Mouse (Mus musculus) regulatory T cell (primary cell): Measurements from ENCODE around the gene Greb1.

Experiments used
- in situ Hi-C: fragments of 300-600 bp; cut with MboI, MseI; formaldehyde crosslinking; loops from one replicate; pipeline ENCODE4 v1.15.1; 2025; ENCODE audit warnings: high pct_unique_total_duplicates

The Greb1 gene

DNA sequence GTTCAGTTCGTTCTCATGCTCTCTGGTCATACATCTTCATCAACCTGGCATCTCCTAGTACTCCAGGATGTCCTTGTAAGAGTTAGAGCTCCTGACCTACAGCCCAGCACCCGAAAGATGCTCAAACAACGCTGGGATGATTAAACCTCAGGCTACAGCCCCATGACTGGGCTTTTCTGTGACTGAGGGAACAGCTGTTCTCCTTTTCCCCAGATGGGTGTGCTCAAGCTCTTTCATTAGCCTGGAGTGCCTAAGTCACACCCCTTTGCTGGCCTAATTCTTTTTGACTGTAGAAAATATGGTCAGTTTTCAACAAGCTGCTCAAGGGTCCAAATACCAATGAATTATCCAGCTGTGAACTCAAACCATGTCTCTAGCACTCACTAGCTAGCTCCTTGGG is 7.4 kb upstream of the Greb1 start:
- in situ Hi-C loops, result loop anchor here (5.0 to 10.0 kb wide), 2 partner anchors 204 to 223 kb away; partner anchors contain the start of gene 2410004P03Rik

DNA sequence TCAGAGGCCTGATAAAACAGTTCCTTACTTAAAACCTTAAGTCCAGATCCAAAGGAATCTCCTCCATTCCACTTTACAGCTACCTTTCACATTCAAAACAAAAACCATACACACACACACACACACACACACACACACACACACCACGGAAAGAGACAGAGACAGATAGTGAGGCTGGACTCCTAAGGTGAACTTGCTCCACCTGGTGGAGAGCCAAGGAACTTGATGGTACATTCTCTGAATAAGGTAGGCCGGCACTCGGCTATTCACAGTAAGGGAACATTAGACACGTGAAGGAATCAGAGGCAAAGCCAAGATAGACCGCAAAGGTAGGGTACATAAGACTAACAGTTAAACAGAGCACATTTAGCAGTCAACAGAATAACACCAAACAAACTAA is 4.8 kb upstream of the Greb1 start:
- in situ Hi-C loops, result loop anchor here (5.0 to 10.0 kb wide), 2 partner anchors 207 to 221 kb away; partner anchors contain the start of gene 2410004P03Rik

DNA sequence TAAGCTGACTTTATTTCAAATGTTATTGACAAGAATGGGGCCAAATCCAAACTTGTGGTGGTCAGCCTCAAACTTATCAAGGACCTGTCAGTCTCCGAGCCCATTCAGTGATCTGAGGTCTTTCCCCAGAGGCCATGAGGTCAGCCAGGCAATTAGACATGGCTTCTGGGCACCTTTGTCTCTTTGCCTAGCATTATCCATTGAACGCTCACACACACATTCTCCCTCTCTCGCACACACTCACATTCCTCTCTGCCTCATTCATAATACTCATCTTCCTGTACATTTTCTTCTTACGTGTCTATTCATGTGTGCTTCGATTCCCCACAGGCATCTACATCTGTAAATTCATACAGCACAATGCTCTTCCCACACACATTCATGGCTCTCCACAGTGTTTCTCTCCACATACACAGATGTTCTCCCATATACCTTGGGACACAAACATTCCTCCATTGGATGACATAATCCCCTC is 3.3 kb upstream of the Greb1 start:
- in situ Hi-C loops, result loop anchor here (5.0 to 10.0 kb wide), 2 partner anchors 87 to 219 kb away; no protein-coding TSS in a partner anchor

DNA sequence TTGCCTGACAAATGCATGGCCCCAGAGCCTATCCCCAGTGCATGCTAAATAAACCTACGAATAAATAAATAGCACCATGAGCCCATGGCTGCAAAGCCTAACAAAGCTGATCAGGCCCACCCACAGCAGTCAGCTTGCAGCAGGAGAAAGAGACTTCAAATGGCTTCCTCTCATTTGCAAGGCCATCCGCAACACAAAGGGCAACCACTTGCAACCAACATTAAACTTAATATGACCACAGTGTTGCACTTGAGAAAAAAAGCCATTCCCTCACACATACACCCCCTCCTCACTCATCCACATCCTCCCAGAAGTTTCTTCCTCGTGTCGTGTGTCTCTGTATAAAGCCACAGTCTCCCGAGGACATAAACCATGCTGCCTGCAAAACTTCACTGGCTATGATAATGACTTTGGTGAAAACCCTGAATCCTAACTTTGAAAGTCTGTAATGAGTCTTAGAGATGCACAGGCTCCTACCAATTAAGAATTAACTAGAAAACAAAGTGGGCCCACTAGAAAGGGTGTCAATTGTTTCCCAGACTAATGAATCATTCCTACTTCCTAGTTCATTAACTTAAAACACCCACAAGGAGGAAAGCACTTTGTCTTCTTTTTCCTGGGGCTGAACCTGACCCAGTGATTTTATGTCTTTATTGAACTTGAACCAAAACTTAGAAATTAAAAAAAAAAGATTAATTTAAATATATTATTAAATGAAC is 2.7 kb upstream of the Greb1 start:
- in situ Hi-C loops, result loop anchor here (5.0 to 10.0 kb wide), 2 partner anchors 86 to 219 kb away; no protein-coding TSS in a partner anchor

DNA sequence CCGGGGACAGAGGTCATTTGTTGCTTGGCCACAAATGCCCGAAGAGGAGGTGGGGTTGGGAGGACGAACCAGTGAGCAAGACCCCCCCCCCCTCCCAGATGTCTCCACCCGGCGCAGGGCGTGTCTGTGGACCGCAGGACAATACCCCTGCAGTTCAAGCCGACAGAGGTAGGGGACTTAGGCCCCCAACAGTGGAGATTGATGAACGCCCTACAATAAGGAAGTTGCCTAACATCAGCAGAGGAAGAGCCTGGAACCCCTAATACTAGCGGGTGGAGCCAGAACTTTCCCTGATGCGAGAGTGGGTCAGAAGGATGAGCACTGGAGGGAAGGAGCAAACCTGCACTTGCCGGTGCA is 251 bp upstream of the Greb1 start:
- in situ Hi-C loops, result loop anchor here (5.0 to 10.0 kb wide), 2 partner anchors 84 to 216 kb away; no protein-coding TSS in a partner anchor

DNA sequence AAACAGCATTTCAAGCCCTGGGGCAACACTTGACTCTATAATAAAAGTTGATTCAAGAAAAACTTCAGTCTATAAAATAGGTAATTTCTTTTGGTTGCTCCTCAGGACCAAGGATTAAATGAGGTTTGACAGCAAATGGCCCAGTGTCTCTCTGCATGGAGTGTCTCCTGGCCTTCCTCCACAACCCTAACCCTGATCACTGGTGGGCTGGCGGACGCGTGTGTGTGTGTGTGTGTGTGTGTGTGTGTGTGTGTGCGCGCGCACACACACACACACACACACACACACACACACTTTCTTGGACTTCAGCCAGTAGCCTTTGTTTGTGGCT is 793 bp downstream of the Greb1 start:
- in situ Hi-C loops, result loop anchor here (5.0 to 10.0 kb wide), 2 partner anchors 83 to 215 kb away; no protein-coding TSS in a partner anchor

DNA sequence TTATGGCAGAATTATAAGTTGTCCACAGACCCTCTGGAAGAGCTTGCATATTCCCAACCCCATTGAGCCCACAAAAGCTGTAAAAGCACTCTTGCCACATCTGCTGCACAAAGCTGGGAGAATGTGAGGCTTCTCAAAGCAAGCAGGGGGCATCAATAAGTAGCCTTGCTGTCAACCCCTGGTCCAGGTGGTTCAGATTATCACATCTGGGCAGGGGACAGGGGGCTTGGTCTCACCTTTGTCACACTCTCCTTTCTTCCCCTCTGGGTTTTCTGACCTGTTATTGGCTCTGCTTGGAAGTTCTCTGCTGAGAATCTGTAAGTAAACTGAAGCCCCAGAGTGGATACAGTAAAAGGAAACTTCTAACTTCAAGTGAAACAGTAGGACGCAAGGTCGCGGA is 1.8 kb downstream of the Greb1 start:
- in situ Hi-C loops, result no loop called here

DNA sequence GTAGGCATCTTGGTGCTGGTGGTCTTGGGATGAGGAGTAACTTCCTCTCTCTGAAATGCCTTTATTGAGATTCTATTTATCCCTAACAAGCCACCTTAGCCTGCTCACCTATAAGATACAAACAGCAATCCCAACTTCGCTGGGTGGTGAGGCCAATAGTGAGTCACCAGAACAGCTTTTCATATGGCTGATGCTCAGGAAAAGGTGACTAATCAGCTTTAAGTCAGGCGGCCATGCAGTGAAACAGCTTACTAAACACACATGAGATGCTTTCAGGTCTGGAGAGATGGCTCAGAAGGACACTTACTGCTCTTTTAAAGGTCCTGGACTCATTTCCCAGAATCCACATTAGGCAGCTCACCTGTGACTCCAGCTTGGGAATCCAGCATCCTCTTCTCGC is 4.9 kb downstream of the Greb1 start:
- in situ Hi-C loops, result no loop called here

DNA sequence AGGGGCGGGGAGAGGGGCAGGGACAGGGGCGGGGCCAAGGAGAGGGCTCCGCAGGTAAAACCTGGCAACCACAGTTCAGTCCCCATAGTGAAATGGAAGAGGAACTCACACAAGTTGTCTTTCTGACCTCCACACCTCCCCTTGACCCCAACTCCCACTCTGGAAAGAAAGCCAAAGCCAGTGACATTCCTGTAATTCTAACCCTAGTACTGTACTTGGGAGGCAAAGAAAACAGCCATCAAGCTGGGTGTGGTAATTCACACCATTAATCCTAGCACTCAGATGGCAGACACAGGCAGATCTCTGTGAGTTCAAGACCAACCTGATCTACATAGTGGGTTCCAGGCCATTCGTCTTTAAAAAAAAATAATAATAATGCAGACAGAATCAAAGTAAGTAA is 7.3 kb downstream of the Greb1 start:
- in situ Hi-C loops, result no loop called here

DNA sequence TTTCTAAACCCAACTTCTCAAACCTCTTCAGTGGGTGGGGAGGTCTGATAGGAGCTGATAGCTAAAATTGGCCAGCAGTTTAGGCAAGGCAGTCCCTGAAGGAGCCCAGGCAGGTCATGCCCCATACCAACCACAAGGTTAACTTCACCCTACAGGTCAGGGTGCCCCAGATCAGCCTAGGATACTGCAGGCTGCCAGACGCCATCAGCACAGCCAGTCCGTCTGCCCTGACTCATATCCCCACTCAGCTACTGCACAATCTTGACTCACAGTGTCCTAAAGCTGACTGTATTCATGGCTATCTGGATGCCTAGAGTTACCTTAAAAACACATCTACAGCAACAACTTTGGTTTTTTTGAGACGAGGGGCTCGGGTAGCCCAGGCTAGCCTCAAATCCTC is 10.2 kb downstream of the Greb1 start:
- in situ Hi-C loops, result no loop called here

DNA sequence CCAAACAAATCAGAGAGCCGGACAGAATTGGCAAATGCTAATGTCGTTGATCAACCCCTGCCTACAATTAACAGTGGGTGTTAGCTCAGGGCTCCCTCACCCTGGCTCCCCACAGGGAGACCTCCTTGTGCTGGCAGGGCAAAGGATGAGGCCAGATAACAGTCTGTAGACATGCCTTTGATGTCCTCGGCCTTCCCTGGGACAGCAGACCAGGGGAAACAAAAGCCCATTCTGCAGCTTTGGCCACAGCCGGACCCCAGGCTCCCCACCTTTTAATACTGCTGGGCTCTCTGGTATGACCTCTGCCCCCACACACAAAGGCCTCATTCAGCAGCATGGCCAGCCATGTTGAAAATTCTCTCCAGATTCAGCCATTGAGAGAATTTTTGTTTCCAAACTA is 10.9 kb downstream of the Greb1 start:
- in situ Hi-C loops, result no loop called here

DNA sequence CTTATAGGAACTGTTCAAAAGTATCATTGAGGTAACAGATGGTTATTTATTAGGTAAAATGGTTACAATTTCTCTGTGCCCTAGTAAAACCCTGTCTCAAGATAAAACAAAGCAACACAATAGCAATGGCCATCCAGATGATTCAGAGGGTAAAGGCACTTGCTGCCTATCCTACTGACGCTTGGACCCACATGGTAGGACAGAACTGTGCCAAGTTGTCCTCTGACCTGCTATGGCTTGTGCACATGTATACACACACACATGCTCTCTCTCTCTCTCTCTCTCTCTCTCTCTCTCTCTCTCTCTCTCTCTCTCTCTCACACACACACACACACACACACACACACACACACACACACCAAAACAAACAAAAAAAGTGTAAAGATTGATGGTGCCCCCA is 11.5 kb downstream of the Greb1 start:
- in situ Hi-C loops, result no loop called here

DNA sequence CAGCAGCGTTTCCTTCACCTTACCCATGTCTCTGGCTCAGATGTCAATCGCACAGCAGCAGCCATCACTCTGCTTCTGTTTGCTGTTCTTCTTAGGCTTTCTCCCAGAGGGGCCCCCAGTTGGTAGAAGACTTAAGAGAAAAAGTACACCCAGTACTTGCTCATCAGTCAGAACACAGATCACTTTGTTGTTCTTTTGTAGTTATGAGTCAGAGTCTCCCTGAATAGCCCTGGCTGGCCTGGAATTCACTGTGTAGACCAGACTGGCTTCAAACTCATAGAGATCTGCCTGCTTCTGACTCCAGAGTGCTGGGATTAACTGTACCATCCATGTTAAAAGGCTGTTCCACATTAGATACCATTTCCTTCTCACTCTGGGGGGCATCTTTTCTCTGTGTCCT is 12.1 kb downstream of the Greb1 start:
- in situ Hi-C loops, result no loop called here

DNA sequence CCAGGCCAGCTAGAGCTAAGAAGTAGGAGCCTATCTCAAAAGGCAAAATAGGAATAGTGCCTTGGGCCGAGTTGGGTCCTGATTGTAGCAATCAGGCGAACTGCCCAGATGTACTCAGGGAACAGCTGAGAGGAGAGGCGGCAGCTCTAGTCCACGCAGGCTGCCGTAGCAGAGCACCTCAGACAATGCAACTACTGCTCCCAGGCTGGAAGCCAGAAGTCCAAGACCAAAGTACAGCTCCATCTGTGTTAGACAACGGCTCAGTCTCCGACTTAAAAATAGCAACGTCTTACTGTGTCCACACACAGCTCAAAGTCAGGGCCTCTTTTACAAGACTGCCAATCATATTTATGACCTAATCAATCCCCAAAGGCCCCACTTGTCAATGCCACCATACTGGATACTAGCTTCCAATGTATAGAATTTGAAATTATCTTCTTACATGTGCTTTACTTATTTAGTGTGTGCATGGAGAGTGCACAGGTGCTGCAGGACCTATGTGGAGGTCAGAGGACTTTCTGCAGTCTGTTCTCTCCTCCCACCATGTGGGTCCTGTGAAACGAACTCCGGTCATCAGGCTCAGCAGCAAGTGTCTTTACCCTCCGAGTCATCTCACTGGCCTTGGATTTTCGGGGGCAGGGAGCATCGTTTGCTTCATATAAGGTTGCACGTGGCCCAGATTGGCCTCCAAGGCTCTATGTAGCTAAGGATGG is 19.5 kb downstream of the Greb1 start:
- in situ Hi-C loops, result no loop called here

DNA sequence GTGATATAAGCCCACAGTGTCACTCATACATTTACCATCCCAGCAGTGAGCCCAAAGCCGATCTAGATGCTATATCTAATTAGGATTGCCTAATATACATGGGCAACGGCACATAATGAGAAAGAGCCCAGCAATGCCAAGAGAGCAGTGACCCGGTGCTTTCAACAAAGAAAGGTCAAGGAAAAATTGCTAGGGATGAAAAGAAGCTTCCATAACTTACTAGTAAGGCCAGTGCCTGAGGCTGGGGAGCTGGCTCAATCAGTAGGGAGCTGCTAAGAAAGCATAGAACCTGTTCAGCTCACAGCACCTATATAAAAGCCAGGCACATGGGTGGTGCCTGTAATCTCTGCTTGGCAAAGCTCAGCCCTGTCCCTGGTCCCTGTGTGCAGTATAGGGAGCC is 20.4 kb downstream of the Greb1 start:
- in situ Hi-C loops, result no loop called here

DNA sequence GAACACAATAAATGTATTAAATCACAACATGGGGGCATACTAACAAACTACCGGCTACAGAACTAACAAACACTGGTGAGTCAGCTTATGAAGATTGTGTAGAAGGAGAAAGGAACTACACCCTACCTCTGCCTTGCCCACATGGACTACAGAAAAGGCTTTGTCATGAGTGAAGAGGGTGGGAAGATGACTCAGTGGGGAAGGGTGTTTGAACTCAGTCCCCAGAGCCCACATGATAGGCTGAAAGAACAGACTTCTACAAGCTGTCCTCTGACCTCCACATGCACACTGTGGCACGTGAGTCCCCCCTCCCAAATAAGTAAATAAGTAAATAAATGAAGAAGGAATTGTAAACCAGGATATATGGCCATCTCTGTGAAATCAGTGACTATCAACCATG is 21.5 kb downstream of the Greb1 start:
- in situ Hi-C loops, result no loop called here

DNA sequence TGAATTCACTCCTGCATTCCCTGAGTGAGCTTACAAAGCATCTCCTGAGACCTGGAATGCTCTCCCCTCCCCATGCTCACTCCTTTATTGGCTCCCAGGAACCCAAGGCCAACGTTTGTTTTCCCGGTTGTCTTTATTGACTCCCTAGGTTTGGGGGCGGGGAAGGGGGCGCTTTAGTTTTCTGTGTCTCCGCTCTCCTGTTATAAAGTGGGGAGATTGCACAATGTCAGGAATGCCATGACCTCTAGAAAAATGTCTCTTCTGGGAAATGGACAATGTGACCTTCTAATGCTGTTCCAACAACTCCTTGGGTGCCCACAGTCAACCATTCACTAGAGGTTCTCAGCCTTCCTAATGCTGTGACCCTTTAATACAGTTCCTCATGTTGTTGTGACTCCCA is 22.2 kb downstream of the Greb1 start:
- in situ Hi-C loops, result no loop called here

DNA sequence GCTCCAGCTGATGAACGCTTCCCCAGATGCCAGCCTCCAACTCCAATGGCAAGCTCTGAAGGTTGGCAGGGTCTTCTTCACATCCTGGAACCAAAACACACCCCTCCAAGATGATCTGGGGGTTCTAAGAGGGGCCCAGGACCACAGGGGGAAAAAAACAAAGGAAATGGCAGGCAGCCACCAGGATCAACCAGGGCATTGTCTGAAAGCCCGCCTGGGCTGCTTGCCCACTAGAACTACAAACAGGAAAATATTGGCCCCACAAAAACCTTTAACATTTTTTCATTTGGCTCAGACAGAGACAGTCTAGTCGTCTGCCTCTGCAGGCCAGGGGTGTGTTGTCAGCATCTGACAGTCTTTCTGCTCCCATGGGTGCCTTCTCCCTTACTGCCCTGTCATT is 25.3 kb downstream of the Greb1 start:
- in situ Hi-C loops, result no loop called here

DNA sequence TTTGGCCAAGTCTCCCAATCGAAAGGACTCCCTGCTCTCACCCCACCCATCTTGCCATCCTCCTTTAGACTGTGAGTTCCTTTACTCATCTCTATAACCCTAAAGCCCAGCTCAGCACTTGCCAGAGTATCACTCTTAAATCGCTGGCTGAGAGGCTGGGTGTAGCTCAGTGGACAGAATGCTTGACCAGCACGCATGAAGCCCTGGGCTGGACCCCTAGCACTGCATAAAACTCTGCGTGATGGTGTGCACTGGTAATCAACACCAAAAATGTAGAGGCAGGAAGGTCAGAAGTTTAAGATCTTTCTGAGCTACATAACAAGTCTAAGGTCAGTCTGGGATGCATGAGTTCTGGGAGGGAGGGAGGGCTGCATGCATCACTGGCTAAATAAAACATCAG is 26.1 kb downstream of the Greb1 start:
- in situ Hi-C loops, result no loop called here

DNA sequence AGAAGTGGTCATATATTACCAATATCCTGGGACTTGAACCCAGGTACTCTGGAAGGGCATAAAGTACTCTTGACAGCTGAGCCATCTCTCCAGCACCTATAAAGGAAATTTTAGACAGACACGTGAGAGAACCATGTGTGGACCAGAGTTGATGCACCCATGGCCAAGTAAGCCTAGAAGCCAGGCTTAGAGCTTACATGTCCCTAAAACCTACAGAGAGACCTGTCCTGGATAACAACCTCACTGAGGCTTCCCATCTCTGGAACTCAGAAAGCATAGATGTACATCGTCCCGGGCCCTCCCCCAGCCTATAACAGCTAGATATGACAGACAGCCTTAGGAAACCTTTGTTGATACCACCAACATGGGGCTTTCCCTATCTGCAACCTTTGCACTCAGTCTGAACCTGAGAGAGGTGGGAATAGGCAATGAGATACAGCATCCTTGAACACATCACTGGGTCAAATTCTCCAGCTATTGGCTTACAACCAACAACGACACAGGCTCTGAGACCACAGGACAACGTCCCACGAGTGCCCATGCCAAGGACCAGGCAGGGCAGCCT is 31.0 kb downstream of the Greb1 start:
- in situ Hi-C loops, result no loop called here

DNA sequence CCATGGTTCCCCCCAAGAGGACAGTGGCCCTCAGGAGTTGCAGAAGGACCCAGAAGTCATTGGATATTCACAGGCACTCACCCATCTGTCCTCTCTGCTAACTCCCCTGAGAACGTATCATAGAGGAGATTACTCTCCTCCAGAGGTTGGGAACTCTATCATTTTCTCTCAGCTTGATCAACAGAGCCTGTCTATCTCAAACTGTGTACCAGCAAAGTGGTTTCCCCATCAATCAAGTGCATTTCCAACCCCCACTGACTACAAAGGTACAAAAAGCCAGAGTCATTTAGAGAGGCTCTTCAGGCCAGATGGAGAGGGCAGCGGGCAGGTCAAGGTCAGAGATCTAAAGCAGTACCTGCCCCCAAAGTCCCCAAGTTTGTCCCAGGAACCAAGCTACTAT is 32.0 kb downstream of the Greb1 start:
- in situ Hi-C loops, result no loop called here

DNA sequence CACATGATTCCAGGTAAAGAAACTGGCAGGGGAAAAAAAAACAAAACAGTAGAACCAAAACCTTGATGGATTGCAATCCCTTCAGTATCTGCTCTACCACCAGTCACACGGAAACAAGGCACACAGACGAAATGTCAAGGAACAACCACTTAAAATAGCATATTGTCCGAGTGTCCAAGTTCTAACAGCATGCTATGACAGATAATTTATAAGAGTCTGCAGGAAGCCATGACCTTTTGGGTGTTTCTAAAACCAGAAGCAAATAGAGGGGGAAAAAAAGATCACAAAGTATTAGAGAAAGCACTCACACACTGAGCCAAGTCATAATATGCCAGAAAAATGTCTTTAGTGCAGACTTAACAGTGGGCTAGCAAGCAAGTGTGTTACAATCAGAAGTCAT is 32.4 kb downstream of the Greb1 start:
- in situ Hi-C loops, result no loop called here
